Mouse (Mus musculus) kidney, adult 2 months (tissue): ENCODE measurements around the gene Dnajc21.

Experiments
- CTCF ChIP-seq: fragments of 200-500 bp; conservative IDR thresholded peaks from 2 replicates; pipeline ENCODE4 v1.5.1; 2011; ENCODE audit warnings: low read depth, mild to moderate bottlenecking, control low read depth, low read length, moderate library complexity, mixed read lengths; ENCODE audit not compliant: insufficient read depth, insufficient read length
- POLR2A ChIP-seq: fragments of 200-500 bp; IDR thresholded peaks from one replicate; pipeline ENCODE4 v1.6.1; 2011; ENCODE audit warnings: low read depth, low read length, control low read depth

- TF ChIP-seq POLR2A (no peak), CTCF (no peak)
Measured at GRCm38 (mm10) chr15:10447102-10447501, 23.2 kb downstream of the Dnajc21 start.
